Mouse (Mus musculus) CH12.LX (cell line): Measurements from ENCODE around the gene Cd5. TPM values are rescaled to one million over a fixed set of nuclear protein-coding genes. Genes with fewer than 3 reads are reported as not detected.

Source experiments
- DNase-seq: peaks from one replicate; pipeline ENCODE4 v3.0.0-alpha.2; 2013; ENCODE audit errors: extremely low read depth
- H3K27ac ChIP-seq: 2 replicates; pipeline ENCODE4 v1.5.1; 2012; ENCODE audit warnings: low read depth, mild to moderate bottlenecking, control low read depth, moderate library complexity; ENCODE audit not compliant: insufficient read depth
- H3K27me3 ChIP-seq: replicated peaks from 2 replicates; pipeline ENCODE3; 2012; ENCODE audit warnings: inconsistent platforms
- H3K36me3 ChIP-seq, 2 experiments: replicated peaks in 1 of 2; 2 replicates each; pipeline versions ENCODE3 to v1.6.1; 2012; ENCODE audit warnings: inconsistent platforms in 1 of 2, low read length in 1 of 2, mild to moderate bottlenecking in 1 of 2, mixed read lengths in 1 of 2, moderate library complexity in 1 of 2; ENCODE audit not compliant: control insufficient read depth in 1 of 2, insufficient read depth in 1 of 2
- H3K4me1 ChIP-seq, 2 experiments: 2 replicates each; pipeline ENCODE4 v1.6.1; 2012; ENCODE audit warnings: inconsistent platforms in 1 of 2, moderate library complexity in 1 of 2; ENCODE audit not compliant: insufficient read depth in 2 of 2, control insufficient read depth in 1 of 2
- H3K4me2 ChIP-seq: 2 replicates; pipeline ENCODE4 v1.6.1; 2012; ENCODE audit warnings: low read depth, mild to moderate bottlenecking, control low read depth; ENCODE audit not compliant: poor library complexity, insufficient read depth, severe bottlenecking
- H3K4me3 ChIP-seq, 3 experiments: fragments of 150-350 bp in 1 of 3; sonication (generic) in 1 of 3; replicated peaks in 1 of 3; 2 replicates each; pipeline versions ENCODE3 to v1.5.1; 2011 to 2012; ENCODE audit warnings: low read depth in 2 of 3, low read length in 2 of 3, mild to moderate bottlenecking in 2 of 3, moderate library complexity in 2 of 3, control low read depth in 1 of 3, improper control_type of control experiment in 1 of 3, inconsistent platforms in 1 of 3, mixed read lengths in 1 of 3; ENCODE audit not compliant: poor library complexity in 1 of 3
- H3K79me2 ChIP-seq: replicated peaks from 2 replicates; pipeline ENCODE4 v1.6.1; 2012; ENCODE audit warnings: mild to moderate bottlenecking, moderate library complexity; ENCODE audit not compliant: control insufficient read depth, poor library complexity, insufficient read depth, severe bottlenecking; ENCODE audit errors: extremely low read depth
- H3K9ac ChIP-seq: 2 replicates; pipeline ENCODE4 v1.6.1; 2012; ENCODE audit warnings: low read depth, mild to moderate bottlenecking, control low read depth, moderate library complexity; ENCODE audit not compliant: insufficient read depth
- H3K9me3 ChIP-seq: replicated peaks from 2 replicates; pipeline ENCODE3; 2012; ENCODE audit warnings: low read length, inconsistent platforms, mixed read lengths
- CHD1 ChIP-seq: IDR thresholded peaks from 2 replicates; pipeline ENCODE4 v1.6.1; 2012; ENCODE audit warnings: low read depth, low read length, improper control_type of control experiment, inconsistent platforms
- CHD2 ChIP-seq: IDR thresholded peaks from 2 replicates; pipeline ENCODE4 v1.6.1; 2011; ENCODE audit warnings: low read length, improper control_type of control experiment
- CTCF ChIP-seq, 2 experiments: IDR thresholded peaks in 1 of 2; conservative IDR thresholded peaks in 1 of 2; 2 replicates each; pipeline ENCODE4 v1.5.1; 2011 to 2012; ENCODE audit warnings: low read depth in 2 of 2, low read length in 2 of 2, improper control_type of control experiment in 1 of 2, inconsistent platforms in 1 of 2, mild to moderate bottlenecking in 1 of 2, moderate library complexity in 1 of 2
- ELF1 ChIP-seq: IDR thresholded peaks from 2 replicates; pipeline ENCODE4 v1.6.1; 2014; ENCODE audit warnings: low read depth, mild to moderate bottlenecking, inconsistent platforms, low read length, improper control_type of control experiment
- EP300 ChIP-seq: IDR thresholded peaks from 2 replicates; pipeline ENCODE4 v1.6.1; 2011; ENCODE audit warnings: low read length, improper control_type of control experiment
- ETS1 ChIP-seq: conservative IDR thresholded peaks from 2 replicates; pipeline ENCODE4 v1.6.1; 2012; ENCODE audit warnings: low read depth, mild to moderate bottlenecking, inconsistent platforms, low read length, improper control_type of control experiment, moderate library complexity
- GABPA ChIP-seq: IDR thresholded peaks from 2 replicates; pipeline ENCODE4 v1.6.1; 2012; ENCODE audit warnings: low read depth, low read length, improper control_type of control experiment, inconsistent platforms; ENCODE audit not compliant: insufficient replicate concordance
- HCFC1 ChIP-seq: IDR thresholded peaks from 2 replicates; pipeline ENCODE4 v1.6.1; 2012; ENCODE audit warnings: low read depth, mild to moderate bottlenecking, inconsistent platforms, low read length, improper control_type of control experiment
- IRF4 ChIP-seq: IDR thresholded peaks from 2 replicates; pipeline ENCODE4 v1.6.1; 2014; ENCODE audit warnings: low read depth, mild to moderate bottlenecking, inconsistent platforms, low read length, improper control_type of control experiment
- JUN ChIP-seq: IDR thresholded peaks from 2 replicates; pipeline ENCODE4 v1.6.1; 2011; ENCODE audit warnings: low read depth, mild to moderate bottlenecking, low read length, improper control_type of control experiment, moderate library complexity; ENCODE audit not compliant: insufficient read depth
- MAFK ChIP-seq: IDR thresholded peaks from 2 replicates; pipeline ENCODE4 v1.6.1; 2011; ENCODE audit warnings: low read length, improper control_type of control experiment; ENCODE audit not compliant: insufficient replicate concordance
- MAZ ChIP-seq: IDR thresholded peaks from 2 replicates; pipeline ENCODE4 v1.6.1; 2012; ENCODE audit warnings: low read depth, mild to moderate bottlenecking, inconsistent platforms, low read length, improper control_type of control experiment, moderate library complexity
- NELFE ChIP-seq: IDR thresholded peaks from 2 replicates; pipeline ENCODE4 v1.6.1; 2011; ENCODE audit warnings: low read depth, low read length, improper control_type of control experiment
- NRF1 ChIP-seq: IDR thresholded peaks from 2 replicates; pipeline ENCODE4 v1.6.1; 2014; ENCODE audit warnings: low read depth, mild to moderate bottlenecking, inconsistent platforms, low read length, improper control_type of control experiment, moderate library complexity
- POLR2A ChIP-seq: IDR thresholded peaks from 2 replicates; pipeline ENCODE4 v1.6.1; 2011; ENCODE audit warnings: low read depth, mild to moderate bottlenecking, improper control_type of control experiment, low read length
- RAD21 ChIP-seq: IDR thresholded peaks from 2 replicates; pipeline ENCODE4 v1.6.1; 2011; ENCODE audit warnings: low read depth, mild to moderate bottlenecking, low read length, improper control_type of control experiment, moderate library complexity
- SIN3A ChIP-seq: IDR thresholded peaks from 2 replicates; pipeline ENCODE4 v1.6.1; 2012; ENCODE audit warnings: low read length, improper control_type of control experiment, inconsistent platforms
- SMC3 ChIP-seq: IDR thresholded peaks from 2 replicates; pipeline ENCODE4 v1.6.1; 2011; ENCODE audit warnings: low read depth, low read length, improper control_type of control experiment
- UBTF ChIP-seq: IDR thresholded peaks from 2 replicates; pipeline ENCODE4 v1.6.1; 2012; ENCODE audit warnings: low read depth, mild to moderate bottlenecking, inconsistent platforms, low read length, improper control_type of control experiment, moderate library complexity
- ZC3H11A ChIP-seq: IDR thresholded peaks from 2 replicates; pipeline ENCODE4 v1.6.1; 2012; ENCODE audit warnings: low read depth, mild to moderate bottlenecking, inconsistent platforms, low read length, improper control_type of control experiment
- ZKSCAN1 ChIP-seq: IDR thresholded peaks from 2 replicates; pipeline ENCODE4 v1.6.1; 2012; ENCODE audit warnings: low read depth, inconsistent platforms, low read length, improper control_type of control experiment, borderline replicate concordance
- ZMIZ1 ChIP-seq: IDR thresholded peaks from 2 replicates; pipeline ENCODE4 v1.6.1; 2012; ENCODE audit warnings: low read depth, mild to moderate bottlenecking, inconsistent platforms, low read length, improper control_type of control experiment
- ZNF384 ChIP-seq: IDR thresholded peaks from 2 replicates; pipeline ENCODE4 v1.6.1; 2012; ENCODE audit warnings: low read depth, low read length, improper control_type of control experiment, inconsistent platforms
- dilution Hi-C: fragments of 300-500 bp; cut with MboI; formaldehyde crosslinking; loops from 2 replicates; pipeline ENCODE4 v1.14.3; 2020; ENCODE audit warnings: low sequenced_read_pairs; ENCODE audit not compliant: extremely low pct_unique_long_range_greater_than_20kb, extremely low pct_ligation_motif_present
- in situ Hi-C: fragments of 300-500 bp; cut with MboI; formaldehyde crosslinking; loops from 3 replicates; pipeline ENCODE4 v1.14.3; 2019; ENCODE audit warnings: low sequenced_read_pairs, low pct_ligation_motif_present, low pct_unique_long_range_greater_than_20kb, mixed read lengths
- polyA plus RNA-seq: library from polyadenylated mRNA; unstranded; fragments of >175 nt; gene quantifications from 2 replicates; pipeline ENCODE4 v1.2.1, GENCODE M21; 2012; ENCODE audit warnings: low read depth; ENCODE audit not compliant: insufficient read length
- total RNA-seq, 2 experiments: library from RNA; depleted of rRNA; stranded (reverse); fragments of 300-350 nt in 1 of 2; fragments of >200 nt in 1 of 2; gene quantifications; 2 replicates each; pipeline ENCODE4 v1.2.3; 2012 to 2014

Gene Cd5
- total and polyA plus RNA-seq, 3 experiments: 8.7 to 51.4 (median 17.7) TPM

GRCm38 (mm10) chr19:10752106-10752505, 13.3 kb upstream of the Cd5 start:
- H3K79me2 ChIP-seq: peaks cover 42% of the 10 kb centered on the region
- H3K27ac ChIP-seq: no peak overlapping the region
- in situ Hi-C loops (no loop called here), dilution Hi-C loops (no loop called here)
- H3K4me1 ChIP-seq: peaks cover 21 to 80% of the 10 kb centered on the region in 2 experiments
- no peak overlapping the region for H3K4me3 ChIP-seq
- H3K9me3 ChIP-seq: no peaks in the 10 kb centered on the region
- no peak for DNase-seq
- H3K9ac ChIP-seq: no peak overlapping the region
- H3K4me2 ChIP-seq: no peak overlapping the region; the same call in 1 of the 2 replicates
- H3K36me3 ChIP-seq: peaks cover 0 to 15% of the 10 kb centered on the region in 2 experiments
- TF ChIP-seq POLR2A (no peak), SMC3 (no peak), NELFE (no peak), CTCF (conservative IDR thresholded peaks at IDR 0.05 in 1 of 2, IDR thresholded peaks at IDR 0.05 in 1 of 2; ENCODE audit: low read depth in 2 of 2, low read length in 2 of 2) (no peak), ZC3H11A (no peak), GABPA (no peak), NRF1 (no peak), CHD1 (no peak), HCFC1 (no peak), SIN3A (no peak)
- TF ChIP-seq, all 38 proteins: peak for 0
- no peaks in the 10 kb centered on the region for H3K27me3 ChIP-seq

GRCm38 (mm10) chr19:10751607-10752006, 12.8 kb upstream of the Cd5 start:
- Histone ChIP-seq H3K4me2 (no peak overlapping the region), H3K36me3 (peaks cover 0 to 15% of the 10 kb centered on the region in 2 experiments), H3K27me3 (no peaks in the 10 kb centered on the region), H3K4me1 (peaks cover 21 to 80% of the 10 kb centered on the region in 2 experiments), H3K27ac (no peak overlapping the region), H3K4me3 (peak overlapping the region in 1 of 3 experiments; percentile 30), H3K79me2 (peaks cover 42% of the 10 kb centered on the region), H3K9me3 (no peaks in the 10 kb centered on the region), H3K9ac (no peak overlapping the region)
- dilution Hi-C loops (no loop called here), in situ Hi-C loops (no loop called here)
- TF ChIP-seq ZNF384: no peak
- TF ChIP-seq ZMIZ1: no peak
- no peak for TF ChIP-seq ELF1
- no peak for TF ChIP-seq HCFC1
- no peak for TF ChIP-seq EP300
- no peak for TF ChIP-seq ETS1
- no peak for TF ChIP-seq CHD2
- TF ChIP-seq NELFE: no peak
- no peak for TF ChIP-seq CTCF (conservative IDR thresholded peaks at IDR 0.05 in 1 of 2, IDR thresholded peaks at IDR 0.05 in 1 of 2; ENCODE audit: low read depth in 2 of 2, low read length in 2 of 2)
- no peak for TF ChIP-seq UBTF
- no peak for TF ChIP-seq MAFK
- no peak for TF ChIP-seq JUN
- TF ChIP-seq MAZ: no peak
- no peak for TF ChIP-seq RAD21
- TF ChIP-seq ZKSCAN1: no peak
- TF ChIP-seq IRF4: no peak
- DNase-seq: no peak
